Mouse (Mus musculus) adrenal gland, postnatal 25 days (tissue): Measurements from ENCODE around the gene Fas. TPM values are rescaled to one million over a fixed set of nuclear protein-coding genes. Genes with fewer than 3 reads are reported as not detected.
A peak's percentile ranks its signal among the peaks of the same experiment; 100 is the strongest.

Experiments
- DNase-seq: peaks from one replicate; pipeline ENCODE4 v3.0.0; 2021; ENCODE audit warnings: mixed read lengths
- long read RNA-seq: library from polyadenylated mRNA; stranded (forward); transcript quantifications from one replicate; pipeline ENCODE4 v2.0.0, GENCODE M21; 2021
- total RNA-seq: library from RNA; stranded (reverse); gene quantifications from 2 replicates; pipeline ENCODE4 v1.2.3, GENCODE M21; 2021

Gene Fas
- total RNA-seq = 6.7 and 8.3 TPM in 2 replicates
- long read RNA-seq, transcript Fas-201 (9 exons, 1,481 nt) = major isoform, 18 of 22 reads
- long read RNA-seq, partial matches to known transcripts = 1 of 22 reads
- long read RNA-seq, other reads (novel, unspliced or antisense) = 3 of 22 reads

DNA sequence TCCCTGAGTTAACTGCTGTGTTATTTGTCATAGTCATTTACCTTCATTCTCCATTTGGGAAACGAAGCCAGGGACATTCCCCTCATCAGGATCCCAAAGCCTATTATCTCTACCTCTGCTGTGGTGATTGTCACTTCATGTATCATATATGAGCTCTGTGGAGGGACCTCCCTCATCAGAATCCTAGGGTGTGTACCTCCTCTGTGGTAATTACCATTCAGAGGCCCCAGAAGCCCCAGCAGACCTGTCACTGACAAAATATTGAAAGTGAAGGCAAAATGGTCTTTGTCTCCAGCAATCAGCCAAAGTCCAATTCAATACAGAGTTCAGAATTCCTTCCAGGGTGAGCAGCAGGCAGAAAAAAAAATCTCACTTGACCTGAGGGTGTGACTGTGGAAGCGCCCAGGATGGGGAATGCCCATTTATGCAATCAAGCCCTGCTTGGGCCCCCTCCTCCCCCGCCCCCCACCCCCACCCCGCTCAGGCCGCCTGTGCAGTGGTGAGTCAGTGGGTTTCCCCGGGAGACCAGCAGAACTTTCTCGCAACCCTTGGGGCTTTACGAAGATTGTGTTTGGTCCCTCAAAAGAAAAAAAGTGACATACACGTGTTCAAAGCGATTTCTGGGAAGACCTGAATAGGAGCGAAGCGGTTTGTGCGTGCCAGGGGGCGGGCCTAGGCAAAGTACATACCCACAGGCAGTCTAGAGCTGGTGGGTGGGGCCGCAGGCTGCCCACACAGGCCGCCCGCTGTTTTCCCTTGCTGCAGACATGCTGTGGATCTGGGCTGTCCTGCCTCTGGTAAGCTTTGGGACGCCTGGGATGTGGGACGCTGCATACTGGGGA, at the start of gene Fas:
Fas (plus strand) TSS at position 719 of the 842 bp plus-strand sequence.
- peak; percentile 81 for DNase-seq

- DNase-seq = no peak
Observed at GRCm38 (mm10) chr19:34241247-34241915, 49.1 kb upstream of the Fas start.

DNA sequence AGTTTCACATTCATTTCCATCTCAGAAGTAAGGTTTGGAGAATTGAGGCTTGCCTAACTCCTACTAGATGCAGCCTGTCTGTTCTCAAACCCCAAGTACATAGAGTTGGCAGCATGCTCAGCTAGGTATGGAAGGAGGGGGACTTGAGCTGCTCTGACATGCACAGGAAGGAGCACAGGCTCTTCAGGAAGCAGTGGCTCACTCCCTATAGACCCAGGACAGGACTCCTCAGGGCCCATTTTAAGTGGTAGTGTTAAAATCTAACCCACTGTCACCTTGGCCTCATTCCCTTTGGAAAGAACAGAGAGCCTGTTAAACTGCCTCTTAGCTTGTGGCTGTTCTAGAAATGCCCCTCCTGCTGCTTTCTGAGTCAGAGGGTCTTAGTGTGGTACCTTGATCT, 47.5 kb upstream of the Fas start:
- DNase-seq = no peak

DNA sequence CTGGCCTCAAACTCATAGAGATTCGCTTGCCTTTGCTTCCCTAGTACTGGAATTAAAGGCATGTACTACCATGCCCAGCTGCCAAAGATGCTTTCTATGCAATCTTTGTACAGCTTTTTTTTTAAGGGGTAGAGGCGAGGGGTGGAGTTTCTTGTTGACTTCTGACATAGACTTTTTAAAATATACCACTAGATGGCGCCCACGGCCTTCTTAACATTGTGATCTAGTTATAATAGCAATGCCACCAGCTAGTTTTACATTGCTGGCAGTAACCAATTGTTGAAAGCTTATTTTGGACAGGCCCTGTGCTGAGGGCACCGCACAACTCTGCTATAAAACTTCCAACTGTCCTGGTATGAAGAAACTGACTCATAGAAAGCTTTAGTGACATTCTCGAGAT, 46.4 kb upstream of the Fas start:
- peak; percentile 28 for DNase-seq

- DNase-seq = no peak
Observed at GRCm38 (mm10) chr19:34248558-34248957, 41.9 kb upstream of the Fas start.

DNA sequence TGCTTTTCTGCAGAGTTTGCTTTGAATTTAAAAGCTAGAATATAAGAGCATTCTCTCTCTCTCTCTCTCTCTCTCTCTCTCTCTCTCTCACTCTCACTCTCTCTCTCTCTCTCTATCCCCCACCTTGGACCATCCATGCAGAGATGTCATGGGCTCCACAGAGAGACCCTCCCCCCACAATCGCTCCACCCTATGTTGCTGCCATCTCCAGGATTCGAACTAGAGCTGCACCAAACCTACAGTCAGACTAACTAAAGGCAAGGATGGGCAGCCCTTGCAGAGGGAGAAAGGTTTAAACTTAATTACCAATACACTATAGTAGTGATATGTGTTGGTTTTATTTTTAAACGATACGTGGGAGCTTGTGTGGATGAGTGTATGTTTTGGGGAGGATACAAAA, 39.8 kb upstream of the Fas start:
- no peak for DNase-seq

GRCm38 (mm10) chr19:34251900-34252299, 38.6 kb upstream of the Fas start:
- DNase-seq = no peak

- no peak for DNase-seq
Observed at GRCm38 (mm10) chr19:34252450-34252849, 38.0 kb upstream of the Fas start.

GRCm38 (mm10) chr19:34254101-34254879, 36.2 kb upstream of the Fas start:
- DNase-seq = no peak

GRCm38 (mm10) chr19:34254880-34255681, 35.4 kb upstream of the Fas start, which contains the start of gene Acta2:
Gene Acta2, minus strand, starts transcription at chr19:34255590.
- no peak for DNase-seq

GRCm38 (mm10) chr19:34256149-34256548, 34.3 kb upstream of the Fas start:
- DNase-seq = no peak

DNA sequence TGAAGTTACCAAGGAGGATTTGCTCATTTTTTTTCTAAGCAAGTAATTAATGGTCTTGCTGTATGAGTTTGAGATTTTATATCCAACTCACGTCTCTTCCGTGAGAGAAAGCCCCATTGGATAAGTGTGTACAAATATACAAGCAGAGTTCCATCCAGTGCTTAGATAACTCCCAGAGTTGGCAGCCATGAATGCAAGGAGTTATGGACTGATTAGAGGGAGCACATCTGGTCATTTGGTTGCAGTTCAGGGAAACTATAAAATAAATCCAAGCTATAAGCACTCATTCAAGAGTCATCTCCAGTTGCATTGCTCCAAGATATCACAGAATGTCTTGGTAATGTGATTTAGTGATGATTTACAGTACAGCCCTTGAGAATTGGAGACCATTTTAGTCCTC, 33.5 kb upstream of the Fas start:
- DNase-seq = no peak

DNA sequence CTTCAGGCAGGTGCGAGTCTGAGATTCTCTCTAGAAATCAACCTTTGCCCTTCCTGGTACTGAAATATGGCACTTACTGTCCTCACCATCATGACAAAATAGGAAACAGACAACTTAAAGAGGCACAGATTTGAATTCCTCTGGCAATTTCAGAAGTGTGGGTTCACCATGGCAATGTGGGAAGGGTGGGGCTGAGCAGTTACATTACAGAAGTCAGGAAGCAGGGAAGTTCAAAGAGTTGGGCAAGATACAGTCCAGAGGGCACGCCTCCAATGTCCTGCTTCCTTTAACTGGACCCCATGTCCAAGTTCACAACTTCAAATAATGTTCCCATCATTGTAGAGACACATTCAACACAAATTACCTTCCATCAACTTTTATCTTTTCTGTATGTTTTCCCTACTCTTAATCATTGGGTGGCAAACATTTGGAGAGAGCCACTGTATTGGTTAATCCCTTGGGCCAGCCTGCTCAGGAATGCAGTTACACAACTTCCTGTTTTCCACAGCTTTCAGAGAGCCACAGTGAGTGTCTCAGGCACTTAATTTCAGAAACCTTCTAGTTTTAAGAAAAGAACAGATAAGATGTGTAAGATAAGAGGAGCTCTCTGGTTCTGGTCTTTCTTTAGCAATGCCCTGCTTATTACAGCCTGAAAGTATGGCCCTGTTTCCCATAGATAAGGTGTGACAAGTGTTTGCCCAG, 28.0 kb upstream of the Fas start:
- no peak for DNase-seq

DNA sequence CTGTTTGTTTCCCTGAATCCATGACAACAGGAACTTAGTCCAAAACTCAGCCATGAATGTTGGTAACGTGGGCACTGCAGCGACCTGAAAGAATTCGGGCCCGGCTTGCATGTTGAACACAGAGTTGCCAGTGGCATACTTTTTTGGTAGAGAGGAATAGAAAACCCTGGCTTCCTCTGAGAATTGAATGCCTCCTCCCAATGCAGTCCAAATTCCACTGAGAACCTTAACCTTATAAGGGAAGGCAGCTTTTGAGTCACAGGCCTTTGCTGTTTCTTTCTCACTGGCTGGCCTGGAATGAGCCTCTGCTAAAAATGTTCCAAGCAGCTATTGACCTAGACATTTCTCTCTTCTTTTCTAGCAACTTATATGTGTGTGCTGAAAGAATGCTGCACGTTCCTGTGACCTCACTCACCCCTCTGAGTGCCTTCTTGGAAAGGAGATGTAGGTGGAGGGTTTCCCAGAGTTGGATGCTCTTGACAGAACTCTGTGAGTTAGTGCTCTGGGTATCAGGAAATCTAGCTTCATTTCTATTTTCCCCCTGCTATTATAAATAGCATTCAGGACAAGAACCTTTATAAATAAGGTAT, 24.8 kb upstream of the Fas start:
- DNase-seq = no peak

DNA sequence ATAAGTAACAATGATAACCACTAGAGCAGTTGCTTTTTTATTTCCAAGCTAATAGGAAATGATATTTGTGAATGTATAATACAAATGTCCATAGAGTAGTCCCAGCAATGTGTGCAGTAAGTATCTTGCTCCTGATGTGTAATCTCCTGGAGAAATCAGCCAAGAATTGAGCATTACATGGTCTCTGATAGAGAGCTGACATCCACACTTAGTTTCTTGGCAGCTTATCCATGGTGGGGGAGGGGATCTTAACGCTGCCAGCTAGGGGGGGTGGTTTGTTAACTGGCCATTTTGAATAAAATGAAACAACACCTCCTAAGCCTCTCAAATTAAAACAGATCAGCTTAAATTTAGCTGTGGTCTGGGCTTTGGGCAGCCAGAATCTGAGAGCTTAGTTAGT, 21.5 kb upstream of the Fas start:
- DNase-seq = no peak

- DNase-seq = no peak
Observed at GRCm38 (mm10) chr19:34270106-34270726, 20.2 kb upstream of the Fas start.

DNA sequence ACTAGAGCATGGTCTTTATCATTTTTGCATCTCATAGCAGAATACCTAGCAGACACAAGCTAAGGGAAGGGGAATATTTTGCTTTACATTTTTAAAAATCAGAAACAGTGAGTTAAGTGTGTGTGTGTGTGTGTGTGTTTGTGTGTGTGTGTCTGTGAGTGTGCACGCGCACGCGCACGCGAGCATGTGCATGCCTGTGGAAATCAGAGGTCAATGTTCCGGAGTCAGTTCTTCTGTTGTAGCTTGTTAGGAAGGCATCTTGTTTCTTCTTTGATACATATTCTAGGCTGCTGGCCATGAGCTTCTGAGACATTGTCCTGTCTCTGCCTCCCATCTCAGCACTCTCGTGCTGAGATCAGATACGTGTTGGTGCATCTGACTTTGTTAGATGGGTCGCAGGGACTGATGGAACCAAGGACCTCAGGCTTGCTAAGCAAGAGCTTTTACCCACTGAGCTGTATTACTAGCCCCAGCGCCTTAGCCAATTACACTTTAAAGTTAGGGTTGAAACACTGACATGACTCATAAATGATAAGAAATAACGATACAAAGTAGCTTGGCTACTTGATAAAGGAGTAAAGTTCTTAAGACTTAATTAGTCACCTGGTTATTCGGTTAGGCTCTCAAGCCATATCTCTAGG, 19.5 kb upstream of the Fas start:
- DNase-seq = no peak

DNA sequence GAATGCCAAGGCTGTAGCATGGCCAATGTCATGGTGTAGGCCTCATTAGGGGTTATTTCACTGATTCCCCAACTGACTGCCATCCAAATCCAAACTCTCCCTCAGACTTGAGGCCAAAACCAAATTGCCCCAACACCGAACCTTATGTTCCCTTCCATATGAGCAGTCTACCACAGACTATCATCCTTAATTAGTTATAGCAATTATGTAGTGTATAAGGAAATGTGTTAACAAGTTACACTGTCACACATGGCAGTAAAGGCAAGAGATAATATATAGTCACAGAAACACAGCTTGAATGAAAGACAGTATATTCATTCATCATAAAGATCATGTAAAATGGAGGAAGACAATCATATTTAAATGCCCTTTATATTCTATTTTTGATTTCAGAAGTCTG, 17.4 kb upstream of the Fas start:
- no peak for DNase-seq

DNA sequence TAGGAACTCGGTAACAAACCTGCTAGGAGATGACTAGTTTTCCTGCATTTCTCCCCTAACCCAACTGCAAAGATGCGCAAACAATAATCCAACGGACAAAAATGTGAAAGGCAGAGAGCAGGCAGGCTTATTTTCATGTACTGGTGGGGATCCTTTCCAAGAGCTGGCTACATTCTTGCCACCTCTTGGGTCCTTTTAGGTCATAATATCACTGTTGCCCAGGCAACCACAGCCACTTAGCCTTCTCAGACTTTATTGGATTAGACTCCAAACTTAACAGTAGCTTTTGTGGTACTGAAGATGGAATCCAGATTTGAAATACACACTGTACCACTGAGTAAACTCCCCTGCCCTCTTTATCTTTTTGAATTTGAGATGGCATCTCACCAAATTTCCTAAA, 12.4 kb upstream of the Fas start:
- no peak for DNase-seq

- DNase-seq = no peak
Observed at GRCm38 (mm10) chr19:34283614-34284013, 6.9 kb upstream of the Fas start.
